Mouse (Mus musculus): Measurements from ENCODE around the gene Kdf1.
"Not testable (repeated sequence)": the region's sequence is repeated elsewhere in the genome, so short reads cannot be mapped to it uniquely, and the experiment has no call there.

Gene Kdf1

DNA sequence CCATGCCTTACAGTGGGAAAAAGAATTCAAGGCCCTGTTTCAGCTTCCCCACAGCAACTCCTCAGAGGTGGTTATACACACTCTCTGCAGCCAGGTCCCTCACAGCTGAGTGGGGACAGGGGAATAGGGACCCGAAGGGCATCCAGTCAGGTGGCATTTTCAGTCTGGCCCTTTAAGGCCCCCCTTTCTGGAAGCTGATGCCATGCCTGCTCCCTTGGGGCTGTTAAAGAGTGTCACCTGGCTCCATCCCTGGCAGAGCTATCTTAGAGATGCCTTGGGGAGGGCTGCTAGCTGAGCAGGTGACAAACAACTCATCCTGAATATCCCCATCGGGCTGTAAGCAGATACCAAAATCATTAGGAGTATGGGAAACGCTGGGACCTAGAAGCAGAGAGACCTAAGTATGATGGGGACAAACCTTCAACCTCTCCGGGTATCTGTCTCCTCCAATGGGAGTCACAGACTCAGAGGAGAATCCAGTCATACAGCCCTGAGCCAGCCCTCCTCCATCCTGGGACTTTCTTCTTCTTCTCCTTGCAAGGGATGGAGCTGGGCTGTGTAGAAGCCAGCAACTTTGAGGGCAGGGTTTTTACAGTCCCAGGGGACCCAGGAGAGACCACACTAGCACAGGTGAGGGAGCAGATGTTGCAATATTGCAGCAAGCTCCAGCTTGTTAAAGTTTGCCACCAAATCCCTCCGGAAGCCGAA, 21.9 kb upstream of the Kdf1 start:
- DNase-seq (ENCODE audit: inconsistent ontology term): no peak

- no peak for DNase-seq (ENCODE audit: inconsistent ontology term)
Observed at GRCm38 (mm10) chr4:133497461-133498159, 21.2 kb upstream of the Kdf1 start.

DNA sequence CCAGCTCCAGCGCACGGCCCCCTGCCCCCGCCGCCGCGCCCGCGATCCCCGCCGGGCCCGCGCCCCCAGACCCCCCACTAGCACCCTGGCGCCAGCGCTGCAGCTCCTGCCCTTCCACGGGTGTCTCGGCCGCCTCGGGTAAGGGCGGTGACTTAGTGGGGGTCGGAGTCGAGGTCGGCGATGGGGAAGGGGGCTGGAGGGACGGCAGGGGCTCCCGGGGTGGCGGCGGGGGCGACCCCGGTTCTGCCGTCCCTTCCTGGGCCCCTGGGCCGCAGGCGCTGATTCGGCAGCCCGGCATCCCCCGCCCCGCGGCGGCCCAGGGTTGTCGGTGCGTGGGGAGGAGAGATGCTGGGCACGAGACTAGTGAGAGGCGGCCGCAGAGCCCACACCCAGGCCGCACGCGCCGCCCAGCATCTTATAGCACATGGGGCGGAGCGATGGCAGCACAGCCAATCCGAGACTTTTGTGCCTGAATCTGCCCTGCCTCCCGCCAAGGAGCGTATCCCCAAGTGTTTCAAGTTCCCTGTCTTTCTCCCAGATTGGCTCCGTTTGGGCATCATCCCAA, 20.5 kb upstream of the Kdf1 start, which contains the start of gene Trnp1:
TSS of gene Trnp1 (minus strand) at position 391 of the 565 bp plus-strand sequence.
- peak; percentile 81 for DNase-seq (ENCODE audit: inconsistent ontology term)

DNA sequence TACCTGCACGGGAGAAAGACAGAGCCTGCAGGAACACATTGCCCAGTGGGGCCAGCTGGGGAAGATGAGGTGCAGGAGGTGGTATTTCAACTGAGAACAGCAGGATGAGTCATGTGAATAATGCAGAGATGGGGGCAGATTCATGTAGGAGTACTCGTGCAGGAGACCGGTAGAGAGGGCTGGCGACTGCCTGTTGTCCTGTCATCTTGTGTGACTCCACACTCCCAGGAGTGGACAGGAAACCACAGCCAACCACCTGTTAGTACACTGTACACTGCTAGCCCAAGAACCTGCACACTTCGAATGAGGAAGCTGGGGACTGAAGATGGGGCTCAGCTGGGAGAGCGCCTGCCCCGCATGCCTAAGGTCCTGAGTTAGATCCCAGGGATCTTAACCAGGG, 17.2 kb upstream of the Kdf1 start:
- no peak for DNase-seq (ENCODE audit: inconsistent ontology term)

DNA sequence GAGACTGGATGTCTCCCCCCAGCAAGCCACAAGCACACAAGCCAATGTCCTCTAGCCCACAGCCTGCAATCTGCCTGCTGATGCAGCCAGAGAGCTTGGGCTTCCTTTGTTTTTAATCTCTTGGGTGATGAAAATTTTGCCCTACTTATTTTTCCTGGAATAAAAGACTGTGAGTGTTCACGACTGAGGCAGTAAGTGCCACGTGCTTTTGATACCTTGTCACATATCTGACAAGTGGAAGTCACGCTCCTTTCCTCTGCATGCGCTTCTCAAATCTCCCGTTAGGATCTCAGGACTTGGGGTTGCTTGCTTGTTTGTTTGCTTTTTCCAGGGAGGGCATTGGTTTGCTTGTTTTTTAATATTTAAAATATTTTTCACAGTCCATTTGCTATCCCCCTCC, 14.5 kb upstream of the Kdf1 start:
- DNase-seq (ENCODE audit: inconsistent ontology term): no peak

GRCm38 (mm10) chr4:133504755-133505485, 13.8 kb upstream of the Kdf1 start:
- no peak for DNase-seq (ENCODE audit: inconsistent ontology term)

DNA sequence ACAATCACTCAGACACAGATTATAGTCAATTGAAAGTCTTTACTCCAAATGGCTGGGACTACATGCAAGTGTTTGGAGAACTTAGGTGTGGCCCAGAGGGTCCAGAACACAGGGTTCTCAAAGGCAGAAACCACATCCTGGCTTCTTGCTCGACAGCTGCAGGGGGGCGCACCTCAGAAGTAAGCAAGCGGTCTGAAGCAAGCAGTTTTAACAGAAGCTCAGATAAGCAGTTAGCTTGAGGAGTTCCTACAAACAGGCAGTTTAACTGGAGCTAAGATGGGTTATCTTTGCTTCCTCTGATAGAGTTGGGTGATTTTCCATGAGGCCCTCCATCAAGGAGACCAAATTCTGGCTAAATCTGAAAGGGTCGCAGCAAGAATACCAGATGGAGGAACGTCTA, 12.2 kb upstream of the Kdf1 start:
- no peak for DNase-seq (ENCODE audit: inconsistent ontology term)

GRCm38 (mm10) chr4:133508990-133509389, 9.8 kb upstream of the Kdf1 start:
- no peak for DNase-seq (ENCODE audit: inconsistent ontology term)

DNA sequence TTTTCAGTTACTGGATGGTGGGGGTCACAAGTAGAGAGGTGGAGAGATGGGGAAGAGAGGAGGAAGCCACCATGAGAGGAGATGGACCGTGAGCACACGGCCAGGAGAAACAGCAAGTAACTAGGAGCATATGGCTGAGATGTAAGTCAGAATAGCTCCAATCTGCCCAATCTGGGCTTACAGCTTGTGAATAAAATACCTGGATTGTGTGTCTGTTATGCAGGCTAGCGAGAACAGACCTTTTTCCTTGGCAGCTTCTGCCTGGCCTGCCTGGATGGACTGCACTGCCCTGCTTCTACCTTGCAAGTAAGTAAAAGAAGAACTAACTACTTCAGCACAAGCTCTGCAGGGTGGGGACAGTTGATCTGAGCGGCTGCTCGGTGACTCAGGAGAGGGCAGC, 7.7 kb upstream of the Kdf1 start:
- DNase-seq (ENCODE audit: inconsistent ontology term): no peak

GRCm38 (mm10) chr4:133512511-133512910, 6.3 kb upstream of the Kdf1 start:
- DNase-seq (ENCODE audit: inconsistent ontology term): not testable (repeated sequence)

DNA sequence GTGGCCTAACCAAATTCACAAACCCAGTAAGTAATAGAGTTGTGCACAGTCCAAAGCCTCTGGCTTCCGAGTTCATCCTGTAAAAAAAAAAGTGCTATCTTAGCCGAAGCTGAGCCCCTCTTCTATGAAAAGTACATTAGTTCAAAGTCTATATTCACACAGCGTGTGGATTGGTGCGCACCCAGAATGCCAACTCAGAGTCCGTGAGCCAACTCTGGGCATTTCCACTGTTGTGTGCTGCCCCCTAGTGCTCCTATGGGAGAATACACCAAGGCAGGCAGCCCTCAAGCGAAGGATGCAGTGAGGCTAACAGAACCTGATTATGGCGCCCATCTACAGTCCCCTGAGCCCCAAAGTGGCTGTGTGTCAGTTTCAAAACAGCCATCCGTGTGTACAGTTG, 5.8 kb upstream of the Kdf1 start:
- DNase-seq (ENCODE audit: inconsistent ontology term): peak; percentile 49

DNA sequence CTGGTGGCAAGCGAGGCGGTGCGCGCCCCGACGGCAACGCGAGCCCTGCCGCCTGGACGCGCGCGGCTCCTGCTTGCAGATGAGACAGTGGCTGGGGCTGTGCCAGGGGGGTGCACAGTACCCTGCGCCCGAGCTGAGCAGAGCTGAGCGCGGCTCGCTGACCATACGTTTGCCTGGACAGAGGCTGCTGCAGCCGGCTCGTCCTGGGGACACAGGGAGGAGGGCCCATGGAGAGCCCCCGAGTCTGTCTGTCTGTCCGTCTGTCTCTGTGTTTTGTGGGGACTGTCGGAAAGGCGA, 554 bp downstream of the Kdf1 start:
- no peak for DNase-seq (ENCODE audit: inconsistent ontology term)

DNA sequence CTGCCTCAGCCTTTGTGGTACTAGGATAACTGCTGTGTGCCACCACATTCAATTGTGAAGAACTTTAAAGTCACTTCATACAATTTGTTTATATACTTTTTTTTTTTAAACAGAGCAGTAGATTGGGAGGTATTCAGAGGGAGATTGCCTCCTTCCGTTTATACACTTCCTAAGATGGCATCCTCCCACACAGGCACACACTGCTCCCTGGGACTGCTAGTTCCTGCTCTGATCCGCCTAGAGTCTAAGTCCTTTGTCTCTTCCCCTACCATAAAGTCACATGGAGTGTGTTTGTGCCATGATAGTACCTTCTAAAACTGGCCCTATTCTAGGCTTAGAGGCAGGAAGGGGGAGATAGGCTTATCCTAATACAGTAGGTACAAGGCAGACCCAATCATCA, 2.7 kb downstream of the Kdf1 start:
- DNase-seq (ENCODE audit: inconsistent ontology term): no peak

GRCm38 (mm10) chr4:133527788-133528187, 9.0 kb downstream of the Kdf1 start:
- DNase-seq (ENCODE audit: inconsistent ontology term): no peak

DNA sequence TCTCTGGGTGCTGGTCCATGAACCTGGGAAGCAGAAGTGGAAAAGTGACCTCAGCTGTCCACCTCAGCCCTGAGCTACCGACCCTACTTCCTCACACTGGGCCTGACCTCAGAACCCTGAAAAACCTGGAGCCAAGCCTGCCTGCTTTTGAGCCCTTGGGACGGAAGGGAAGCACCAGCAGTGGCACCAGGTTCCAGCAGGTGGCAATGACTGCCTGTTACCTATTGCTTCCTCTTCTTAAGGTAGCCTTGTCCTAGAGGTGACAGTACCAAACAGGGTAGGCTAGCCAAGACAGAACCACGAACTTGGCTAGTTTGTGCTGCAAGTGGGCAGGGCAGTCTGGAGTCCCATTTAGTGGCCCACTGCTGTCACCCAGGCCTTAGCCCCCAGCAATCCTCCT, 14.0 kb downstream of the Kdf1 start:
- DNase-seq (ENCODE audit: inconsistent ontology term): no peak

DNA sequence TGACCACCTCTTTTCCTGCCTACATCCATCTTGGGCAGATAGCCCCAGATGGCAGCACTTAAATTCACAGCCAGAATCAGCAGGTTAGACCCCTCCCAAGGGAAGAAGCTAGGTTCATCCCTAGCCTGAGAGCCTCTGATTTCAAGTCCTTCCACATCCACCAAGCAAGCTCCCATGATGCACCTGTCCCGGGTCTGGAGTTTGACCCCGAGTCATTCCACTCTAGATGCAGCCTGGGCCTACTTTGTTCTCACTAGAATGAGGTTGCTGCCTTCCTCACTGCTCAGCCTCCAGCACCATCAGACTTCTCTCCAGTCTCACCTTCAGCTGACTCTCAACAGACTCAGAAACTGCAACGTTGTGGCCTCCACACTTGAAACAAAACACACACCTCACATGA, 17.3 kb downstream of the Kdf1 start:
- no peak for DNase-seq (ENCODE audit: inconsistent ontology term)

- DNase-seq (ENCODE audit: inconsistent ontology term): no peak
Observed at GRCm38 (mm10) chr4:133536652-133537051, 17.9 kb downstream of the Kdf1 start.

DNA sequence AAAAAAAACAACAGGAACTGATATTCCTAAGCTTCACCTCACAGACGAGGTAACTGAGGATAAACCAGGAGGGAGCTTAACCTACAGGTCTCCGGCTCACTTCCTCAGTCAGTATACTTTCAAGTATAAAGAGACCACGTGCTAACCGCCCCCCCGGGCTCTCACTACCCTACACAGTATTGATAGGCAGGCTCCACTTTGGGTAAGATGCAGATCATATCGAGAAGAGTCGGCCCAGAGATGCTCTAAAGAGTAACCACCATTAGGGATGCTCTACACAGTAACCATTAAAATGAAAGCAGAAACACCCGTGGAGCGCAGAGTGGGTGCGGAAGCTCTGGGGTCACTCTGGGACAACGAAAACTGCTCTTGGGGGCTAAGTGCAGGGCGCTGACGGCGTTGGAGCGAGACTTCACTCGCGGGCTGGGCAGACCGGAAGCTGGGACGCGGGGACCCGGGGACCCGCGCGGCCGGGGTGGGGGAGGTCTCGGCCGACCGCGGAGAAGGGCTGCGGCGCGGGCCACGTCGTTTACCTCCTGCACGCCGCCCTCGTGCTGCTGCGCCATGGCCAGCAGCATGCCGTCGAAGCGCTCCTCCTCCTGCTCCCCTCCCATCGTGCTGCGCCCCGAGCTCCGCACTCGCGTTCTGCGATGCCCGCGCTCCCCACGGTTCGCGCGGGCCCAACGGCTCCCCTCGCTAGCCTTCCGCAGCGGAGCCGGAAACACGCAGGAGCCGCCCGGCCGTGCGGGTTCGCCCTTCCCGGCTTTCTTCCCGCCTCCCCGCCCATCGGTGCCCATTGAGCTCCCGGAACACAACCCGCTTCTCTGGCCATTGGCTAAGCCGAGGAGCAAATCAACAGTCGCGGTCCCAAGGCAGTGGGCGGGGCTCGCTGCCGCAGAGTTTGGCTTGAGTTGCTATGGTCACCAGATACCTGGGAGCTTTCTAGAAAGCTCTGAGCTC, 26.8 kb downstream of the Kdf1 start, which contains the start of gene Nudc:
TSS of gene Nudc (minus strand) at position 725 of the 960 bp plus-strand sequence.
- DNase-seq (ENCODE audit: inconsistent ontology term): peak; percentile 99

- no peak for DNase-seq (ENCODE audit: inconsistent ontology term)
Observed at GRCm38 (mm10) chr4:133552029-133552428, 33.3 kb downstream of the Kdf1 start.

DNA sequence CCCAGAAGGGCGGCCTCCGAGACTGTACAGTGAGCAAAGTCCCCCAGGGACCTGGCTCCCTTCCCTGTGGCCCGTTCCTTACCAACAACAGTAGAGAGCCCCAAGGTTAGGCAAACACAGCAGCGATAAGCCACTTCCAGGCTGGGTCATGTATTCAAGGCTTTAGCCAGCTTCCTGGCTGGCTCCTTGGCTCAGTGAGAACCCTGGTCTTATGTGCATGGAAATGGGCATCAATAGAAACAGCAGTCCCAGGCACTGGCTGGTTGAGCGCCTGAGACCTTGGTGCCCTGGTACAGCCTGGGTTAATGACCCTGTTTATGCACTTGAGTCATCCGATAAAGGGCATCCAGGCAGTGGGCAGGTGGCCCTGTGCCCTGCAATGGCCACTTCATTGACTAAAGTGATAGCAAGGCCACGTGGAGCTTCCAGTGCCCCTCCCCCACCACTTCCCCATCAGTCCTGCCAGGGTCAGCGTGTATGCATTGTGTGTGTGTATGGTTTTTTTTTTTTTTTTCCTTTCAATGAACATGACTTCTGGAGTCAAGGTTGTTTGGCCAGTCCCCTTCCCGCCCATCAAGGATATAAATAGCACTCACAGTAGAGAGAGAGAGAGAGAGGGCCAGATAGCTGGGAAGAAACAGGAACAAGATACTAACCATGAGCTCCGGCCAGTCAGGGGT, 34.1 kb downstream of the Kdf1 start, which contains the start of gene Nr0b2:
TSS of gene Nr0b2 (plus strand) at position 609 of the 680 bp plus-strand sequence.
- no peak for DNase-seq (ENCODE audit: inconsistent ontology term)
